Mouse (Mus musculus) liver, postnatal 0 days (tissue): Measurements from ENCODE around the gene Myocd. TPM values are rescaled to one million over a fixed set of nuclear protein-coding genes. Genes with fewer than 3 reads are reported as not detected.

Experiments used
- ATAC-seq: fragments of 200-750 bp; cut with Nextera tagmentation; 2 replicates; pipeline ENCODE4 v1.8.0; 2017; ENCODE audit warnings: mild to moderate bottlenecking, moderate library complexity
- DNase-seq: peaks from one replicate; pipeline ENCODE4 v3.0.0-alpha.2; 2016
- H3K27ac ChIP-seq: fragments of 300-500 bp; sonication (generic); 2 replicates; pipeline ENCODE4 v1.5.1; 2014; ENCODE audit warnings: antibody characterized with exemption, moderate library complexity, mild to moderate bottlenecking, low read depth
- H3K27me3 ChIP-seq: fragments of 300-500 bp; sonication (generic); 2 replicates; pipeline ENCODE4 v1.6.1; 2014; ENCODE audit warnings: low read length, control low read depth, mixed read lengths; ENCODE audit not compliant: insufficient read depth
- H3K36me3 ChIP-seq: fragments of 300-500 bp; sonication (generic); replicated peaks from 2 replicates; pipeline ENCODE4 v1.6.1; 2014; ENCODE audit warnings: mild to moderate bottlenecking, control low read depth, low read length, moderate library complexity, mixed read lengths; ENCODE audit not compliant: insufficient read depth
- H3K4me1 ChIP-seq: fragments of 300-500 bp; sonication (generic); 2 replicates; pipeline ENCODE4 v1.6.1; 2014; ENCODE audit warnings: antibody characterized with exemption, mild to moderate bottlenecking, control low read depth; ENCODE audit not compliant: insufficient read depth
- H3K4me2 ChIP-seq: fragments of 300-500 bp; sonication (generic); 2 replicates; pipeline ENCODE4 v1.6.1; 2014; ENCODE audit warnings: low read depth, mild to moderate bottlenecking, low read length, moderate library complexity, mixed read lengths
- H3K4me3 ChIP-seq: fragments of 300-500 bp; sonication (generic); 2 replicates; pipeline ENCODE4 v1.5.1; 2014; ENCODE audit warnings: low read depth, low read length
- H3K9ac ChIP-seq: fragments of 300-500 bp; sonication (generic); replicated peaks from 2 replicates; pipeline ENCODE4 v1.6.1; 2014; ENCODE audit warnings: mild to moderate bottlenecking, moderate library complexity
- H3K9me3 ChIP-seq: fragments of 300-500 bp; sonication (generic); 2 replicates; pipeline ENCODE4 v1.6.1; 2016; ENCODE audit warnings: mild to moderate bottlenecking, control low read depth, low read length, mixed read lengths
- CTCF ChIP-seq: sonication (generic); IDR thresholded peaks from 2 replicates; pipeline ENCODE4 v1.5.1; 2016; ENCODE audit warnings: antibody characterized with exemption, low read depth
- EP300 ChIP-seq: IDR thresholded peaks from 2 replicates; pipeline ENCODE4 v1.6.1; 2016; ENCODE audit warnings: antibody characterized with exemption, low read depth, mild to moderate bottlenecking
- WGBS: fragments of 180-500 bp; shearing (Covaris S2); extraction: QIAGEN DNeasy Blood & Tissue Kit; methylation state at CpG from one replicate; pipeline ENCODE4 v1.1.7; 2014; ENCODE audit not compliant: insufficient replicate concordance; 5-methylcytosine and 5-hydroxymethylcytosine counted together
- polyA plus RNA-seq: library from polyadenylated mRNA; unstranded; fragments of >200 nt; fragmentation: Nextera tagmentation; extraction: Ambion mirVana; gene quantifications from 2 replicates; pipeline ENCODE4 v1.2.1, GENCODE M21; 2015

Myocd gene
- 0.28 TPM in 1 of 2 replicates, not detected in the other for polyA plus RNA-seq

DNA sequence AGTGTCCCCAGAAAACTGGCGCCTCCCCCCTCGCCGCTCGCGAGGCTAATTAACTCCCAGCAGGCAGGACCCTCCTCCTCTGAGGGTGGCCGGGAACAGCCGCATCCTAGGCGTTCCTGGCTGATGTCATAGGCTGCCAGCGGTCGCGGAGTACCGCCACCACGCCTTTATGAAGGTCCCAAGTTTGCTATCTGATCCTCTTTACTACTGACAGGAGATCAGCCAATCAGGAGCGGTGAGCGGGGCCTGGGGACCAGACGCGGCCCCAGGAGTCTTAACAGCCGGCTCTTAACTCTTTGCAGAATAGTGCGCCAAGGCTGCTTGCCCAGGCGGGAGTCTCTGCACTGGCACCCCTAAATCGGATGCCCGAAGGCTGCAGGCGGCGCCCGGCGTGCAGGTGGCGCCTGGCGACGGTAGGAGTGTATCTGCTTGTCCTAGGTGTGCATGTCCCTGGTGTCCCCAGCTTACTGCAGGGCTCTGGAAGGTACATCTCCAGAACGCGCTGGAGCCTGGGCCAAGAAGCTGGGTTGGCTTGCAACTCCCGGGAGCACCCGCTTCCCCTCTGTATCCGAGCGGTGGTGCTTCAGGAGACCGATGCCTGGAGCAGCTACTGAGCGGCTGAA, at the start of gene Myocd:
TSS of gene Myocd (minus strand) at position 139 of the 623 bp plus-strand sequence.
- WGBS: 4% methylated on average over 37 of the region's 37 CpGs
- Histone ChIP-seq H3K4me3 (no peak within 1 kb of the TSS), H3K9ac (no peak within 1 kb of the TSS), H3K27me3 (peaks cover 18% of the 10 kb centered on the region), H3K27ac (no peak within 1 kb of the TSS), H3K9me3 (no peaks in the 10 kb centered on the region), H3K36me3 (no peaks in the 10 kb centered on the region), H3K4me1 (no peaks in the 10 kb centered on the region), H3K4me2 (peak within 1 kb of the TSS; percentile 49)
- no peak for TF ChIP-seq CTCF
- no peak for TF ChIP-seq EP300
- DNase-seq (no peak), ATAC-seq (no peak)

DNA sequence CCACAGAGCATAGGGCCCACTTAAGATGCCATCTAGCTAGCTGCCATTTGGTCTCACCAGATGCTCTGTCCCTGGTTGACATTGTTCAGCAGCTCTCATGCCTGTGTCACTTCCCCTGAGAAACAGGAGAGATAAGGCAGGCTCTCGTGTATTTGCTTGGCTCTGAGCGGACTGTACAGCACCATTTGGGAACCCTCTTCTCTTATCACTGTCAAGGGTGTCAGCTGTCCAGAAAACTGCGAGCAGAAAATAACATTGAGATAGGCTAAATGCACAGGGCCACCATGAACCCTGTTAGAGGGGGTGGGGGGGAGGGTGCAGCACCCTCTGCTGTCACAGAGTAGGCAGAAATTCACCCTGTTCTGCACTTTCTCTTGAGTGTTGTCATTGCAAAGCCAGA, 34.0 kb upstream of the Myocd start:
- H3K9ac ChIP-seq: no peak overlapping the region
- no peak overlapping the region for H3K4me3 ChIP-seq
- TF ChIP-seq EP300 (no peak), CTCF (no peak)
- no peak overlapping the region for H3K4me2 ChIP-seq
- no peak for DNase-seq
- H3K27ac ChIP-seq: no peak overlapping the region
- H3K4me1 ChIP-seq: no peaks in the 10 kb centered on the region
- no peak for ATAC-seq
- H3K9me3 ChIP-seq: no peaks in the 10 kb centered on the region
- WGBS: 31% methylated on average over 3 of the region's 3 CpGs
- no peaks in the 10 kb centered on the region for H3K36me3 ChIP-seq
- H3K27me3 ChIP-seq: no peaks in the 10 kb centered on the region

DNA sequence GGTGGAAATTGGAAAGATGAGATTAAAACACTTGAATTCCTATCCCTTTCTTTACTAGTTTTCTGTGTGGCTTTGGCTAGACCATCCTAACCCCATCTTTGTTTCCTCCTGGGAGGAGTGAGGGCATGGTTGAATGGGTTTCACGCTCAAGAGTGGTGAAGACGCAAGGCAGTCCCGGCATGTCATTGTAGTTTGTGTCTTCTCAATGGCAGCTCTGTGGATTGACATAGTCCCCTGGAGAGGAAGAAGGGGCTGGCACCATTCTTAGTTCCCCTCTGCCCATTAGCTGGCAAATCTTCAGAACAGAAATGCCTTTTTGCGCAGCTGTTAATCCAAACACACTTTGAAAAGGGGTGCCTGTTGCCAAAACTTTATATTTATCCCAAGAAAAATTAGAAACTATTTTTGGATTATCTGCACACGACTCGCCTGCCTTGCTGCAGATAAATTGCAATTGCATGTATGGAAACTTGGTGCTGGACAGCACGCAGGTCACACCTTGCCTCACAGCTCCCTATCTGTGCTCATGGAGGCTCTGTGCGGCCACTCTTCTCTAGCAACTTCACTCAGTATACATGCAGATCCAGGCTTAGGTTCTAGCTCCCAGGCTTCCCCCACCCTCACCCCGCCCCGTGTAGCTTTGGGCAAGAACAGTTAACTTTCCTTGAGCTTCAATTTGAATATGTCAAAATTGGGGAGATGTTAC, 24.5 kb upstream of the Myocd start:
- Histone ChIP-seq H3K36me3 (no peaks in the 10 kb centered on the region), H3K4me1 (no peaks in the 10 kb centered on the region), H3K9me3 (no peaks in the 10 kb centered on the region), H3K9ac (no peak overlapping the region), H3K4me3 (no peak overlapping the region), H3K4me2 (no peak overlapping the region), H3K27me3 (no peaks in the 10 kb centered on the region), H3K27ac (no peak overlapping the region)
- ATAC-seq (no peak), DNase-seq (no peak)
- WGBS: 79% methylated on average over 10 of the region's 10 CpGs
- TF ChIP-seq CTCF (no peak), EP300 (no peak)

DNA sequence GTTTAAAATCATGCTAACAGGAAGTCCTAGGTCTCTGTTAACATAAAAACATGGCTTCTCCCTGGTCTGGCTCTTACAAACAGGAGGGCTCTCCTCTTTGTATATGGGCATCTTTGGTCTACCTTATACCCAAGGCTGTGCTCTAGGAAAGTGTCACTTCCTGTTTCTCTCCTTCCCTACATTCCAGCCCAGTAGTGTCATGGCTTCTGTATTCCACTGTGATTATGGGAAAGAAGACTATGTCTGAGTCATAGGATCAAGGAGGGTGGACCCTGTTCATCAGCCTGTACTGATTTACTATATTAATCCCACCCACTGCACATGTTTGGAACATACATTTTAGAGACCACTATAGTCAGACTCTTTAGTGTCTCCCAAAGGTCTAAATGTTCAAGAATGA, 23.2 kb upstream of the Myocd start:
- no peaks in the 10 kb centered on the region for H3K27me3 ChIP-seq
- no peak overlapping the region for H3K27ac ChIP-seq
- no peak overlapping the region for H3K4me2 ChIP-seq
- H3K9me3 ChIP-seq: no peaks in the 10 kb centered on the region
- no peak for DNase-seq
- no peaks in the 10 kb centered on the region for H3K4me1 ChIP-seq
- no peak overlapping the region for H3K9ac ChIP-seq
- ATAC-seq: no peak
- no peaks in the 10 kb centered on the region for H3K36me3 ChIP-seq
- H3K4me3 ChIP-seq: no peak overlapping the region
- no peak for TF ChIP-seq CTCF
- no peak for TF ChIP-seq EP300

DNA sequence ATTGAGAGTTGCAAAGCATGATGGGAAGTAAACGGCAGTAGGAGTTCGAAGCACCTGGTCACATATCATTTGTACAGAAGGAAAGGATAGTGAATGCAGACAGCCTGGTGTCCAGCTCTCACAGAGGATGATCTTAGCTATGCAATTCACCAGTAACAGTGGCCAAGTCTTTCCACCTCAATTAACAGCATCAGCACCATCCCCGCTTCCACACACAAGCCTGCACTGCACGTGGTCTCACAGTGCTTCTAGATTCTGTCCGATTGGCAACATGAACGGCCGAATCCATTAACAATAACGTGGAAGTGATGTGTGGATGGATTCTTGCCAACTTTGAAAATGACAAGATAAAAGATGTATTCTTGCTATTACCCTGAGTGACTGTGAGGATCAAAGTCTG, 17.9 kb upstream of the Myocd start:
- ATAC-seq (no peak), DNase-seq (no peak)
- H3K27ac ChIP-seq: no peak overlapping the region
- H3K36me3 ChIP-seq: no peaks in the 10 kb centered on the region
- H3K4me2 ChIP-seq: no peak overlapping the region
- no peaks in the 10 kb centered on the region for H3K4me1 ChIP-seq
- no peaks in the 10 kb centered on the region for H3K9me3 ChIP-seq
- 82% methylated on average over 8 of the region's 8 CpGs for WGBS
- TF ChIP-seq CTCF: no peak
- no peak for TF ChIP-seq EP300
- H3K4me3 ChIP-seq: no peak overlapping the region
- H3K27me3 ChIP-seq: no peaks in the 10 kb centered on the region
- no peak overlapping the region for H3K9ac ChIP-seq

DNA sequence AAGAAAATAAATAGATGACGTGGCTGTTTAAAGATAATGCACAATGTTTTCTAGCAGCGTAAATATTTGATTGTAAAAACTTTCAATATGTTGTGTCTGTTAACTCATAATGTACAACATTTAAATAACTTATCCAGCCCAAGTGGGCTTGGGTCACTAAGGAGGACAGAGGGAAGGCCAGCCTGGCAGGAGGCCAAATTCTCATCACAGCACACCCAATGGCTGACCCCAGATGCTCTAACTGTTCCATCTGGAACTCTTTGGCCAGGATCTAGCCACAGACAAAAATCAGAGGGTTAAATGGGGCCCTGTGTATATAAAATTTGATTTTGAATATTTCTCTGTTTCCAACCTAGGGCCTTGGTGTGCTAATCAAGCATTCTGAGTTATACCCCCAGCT, 16.4 kb upstream of the Myocd start:
- Histone ChIP-seq H3K9ac (no peak overlapping the region), H3K9me3 (no peaks in the 10 kb centered on the region), H3K4me1 (no peaks in the 10 kb centered on the region), H3K4me3 (no peak overlapping the region), H3K4me2 (no peak overlapping the region), H3K27me3 (no peaks in the 10 kb centered on the region), H3K27ac (no peak overlapping the region), H3K36me3 (no peaks in the 10 kb centered on the region)
- WGBS: 75% methylated on average over 2 of the region's 2 CpGs
- no peak for TF ChIP-seq CTCF
- TF ChIP-seq EP300: no peak
- DNase-seq (no peak), ATAC-seq (no peak)

DNA sequence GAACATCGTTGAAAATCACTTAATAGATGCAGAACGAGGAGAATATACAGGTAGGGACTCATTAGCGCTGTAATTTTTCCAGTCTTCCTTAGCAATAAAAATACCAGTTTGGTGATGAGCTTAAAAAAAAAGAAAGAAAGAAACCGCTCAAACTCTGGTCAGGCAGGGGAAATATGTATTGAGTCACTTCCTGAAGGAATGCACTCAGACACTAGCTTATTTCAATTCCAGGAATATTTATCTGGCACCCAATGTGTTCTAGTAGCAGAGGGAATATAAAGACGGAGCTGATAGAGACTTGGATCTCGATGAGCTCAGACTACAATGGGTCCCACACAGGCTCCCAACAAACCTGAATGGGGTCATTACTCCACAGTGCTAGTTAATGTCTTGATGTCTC, 5.7 kb upstream of the Myocd start:
- ATAC-seq: no peak
- Histone ChIP-seq H3K4me1 (no peaks in the 10 kb centered on the region), H3K9ac (no peak overlapping the region), H3K27ac (no peak overlapping the region), H3K27me3 (peaks cover 3% of the 10 kb centered on the region), H3K9me3 (no peaks in the 10 kb centered on the region), H3K36me3 (no peaks in the 10 kb centered on the region), H3K4me2 (no peak overlapping the region), H3K4me3 (no peak overlapping the region)
- no peak for TF ChIP-seq EP300
- WGBS: 65% methylated on average over 6 of the region's 6 CpGs
- DNase-seq: no peak
